Mouse (Mus musculus) limb, embryonic 12.5 days (tissue): ENCODE measurements around the gene Ephx3. TPM values are rescaled to one million over a fixed set of nuclear protein-coding genes. Genes with fewer than 3 reads are reported as not detected.
"Not testable (repeated sequence)": the region's sequence is repeated elsewhere in the genome, so short reads cannot be mapped to it uniquely, and the experiment has no call there.

Experiments used
- ATAC-seq: fragments of 200-750 bp; cut with Nextera tagmentation; 2 replicates; pipeline ENCODE4 v1.8.0; 2017; ENCODE audit warnings: low read depth, moderate TSS enrichment; ENCODE audit not compliant: insufficient number of reproducible peaks, insufficient read depth, low FRiP score, low TSS enrichment
- H3K27ac ChIP-seq: fragments of 300-500 bp; sonication (generic); 2 replicates; pipeline ENCODE4 v1.5.1; 2016; ENCODE audit warnings: mild to moderate bottlenecking, moderate library complexity
- H3K27me3 ChIP-seq: fragments of 300-500 bp; sonication (generic); 2 replicates; pipeline ENCODE4 v1.6.1; 2016; ENCODE audit warnings: mild to moderate bottlenecking, moderate library complexity
- H3K36me3 ChIP-seq: fragments of 300-500 bp; sonication (generic); 2 replicates; pipeline ENCODE4 v1.6.1; 2016; ENCODE audit warnings: mild to moderate bottlenecking, moderate library complexity
- H3K4me1 ChIP-seq: fragments of 300-500 bp; sonication (generic); replicated peaks from 2 replicates; pipeline ENCODE4 v1.6.1; 2016
- H3K4me2 ChIP-seq: fragments of 300-500 bp; sonication (generic); 2 replicates; pipeline ENCODE4 v1.6.1; 2016; ENCODE audit warnings: mild to moderate bottlenecking, moderate library complexity
- H3K4me3 ChIP-seq: fragments of 300-500 bp; sonication (generic); replicated peaks from 2 replicates; pipeline ENCODE4 v1.5.1; 2016; ENCODE audit warnings: mild to moderate bottlenecking
- H3K9ac ChIP-seq: fragments of 300-500 bp; sonication (generic); replicated peaks from 2 replicates; pipeline ENCODE4 v1.6.1; 2016; ENCODE audit warnings: mild to moderate bottlenecking, moderate library complexity
- H3K9me3 ChIP-seq: fragments of 300-500 bp; sonication (generic); 2 replicates; pipeline ENCODE4 v1.6.1; 2016; ENCODE audit warnings: mild to moderate bottlenecking, moderate library complexity
- WGBS: fragments of 180-500 bp; shearing (Covaris S2); methylation state at CpG from one replicate; pipeline ENCODE4 v1.1.7; 2016; 5-methylcytosine and 5-hydroxymethylcytosine counted together
- polyA plus RNA-seq: library from polyadenylated mRNA; unstranded; fragments of >200 nt; fragmentation: Nextera tagmentation; extraction: Ambion mirVana; gene quantifications from 2 replicates; pipeline ENCODE4 v1.2.1, GENCODE M21; 2016

Ephx3 gene
- polyA plus RNA-seq: 0.09 TPM in 1 of 2 replicates, not detected in the other

- H3K27me3 ChIP-seq: peaks cover 28% of the 10 kb centered on the region
- H3K9me3 ChIP-seq: no peaks in the 10 kb centered on the region
- peak within 1 kb of the TSS; percentile 54; the same call in 1 of the 2 replicates for H3K9ac ChIP-seq
- H3K4me1 ChIP-seq: peaks cover 15% of the 10 kb centered on the region
- ATAC-seq: no peak
- peak within 1 kb of the TSS; percentile 83 for H3K4me2 ChIP-seq
- H3K27ac ChIP-seq: no peak within 1 kb of the TSS
- peaks cover 6% of the 10 kb centered on the region; the same call in 1 of the 2 replicates for H3K36me3 ChIP-seq
- WGBS: 6% methylated on average over 42 of the region's 42 CpGs
- H3K4me3 ChIP-seq: peak within 1 kb of the TSS; percentile 43
These were observed at the start of gene Ephx3 for GRCm38 (mm10) chr17:32188863-32189636. Gene Ephx3 (minus strand): TSS chr17:32189549.

- Histone ChIP-seq H3K4me2 (no peak overlapping the region), H3K36me3 (peaks cover 27% of the 10 kb centered on the region), H3K9me3 (no peaks in the 10 kb centered on the region), H3K27ac (no peak overlapping the region), H3K27me3 (no peaks in the 10 kb centered on the region), H3K4me3 (no peak overlapping the region), H3K9ac (no peak overlapping the region), H3K4me1 (peaks cover 12% of the 10 kb centered on the region)
- no peak for ATAC-seq
- WGBS: 42% methylated on average over 1 of the region's 1 CpGs
These were observed 49.2 kb upstream of the Ephx3 start for GRCm38 (mm10) chr17:32238589-32238988.

GRCm38 (mm10) chr17:32235534-32236191 is 46.3 kb upstream of the Ephx3 start:
- peaks cover 12% of the 10 kb centered on the region for H3K4me1 ChIP-seq
- no peaks in the 10 kb centered on the region for H3K9me3 ChIP-seq
- no peaks in the 10 kb centered on the region for H3K27me3 ChIP-seq
- no peak for ATAC-seq
- no peak overlapping the region for H3K4me2 ChIP-seq
- no peak overlapping the region for H3K27ac ChIP-seq
- 64% methylated on average over 5 of the region's 5 CpGs for WGBS
- no peak overlapping the region for H3K9ac ChIP-seq
- no peak overlapping the region for H3K4me3 ChIP-seq
- peaks cover 15% of the 10 kb centered on the region for H3K36me3 ChIP-seq

- no peak overlapping the region for H3K4me3 ChIP-seq
- ATAC-seq: no peak
- H3K4me2 ChIP-seq: no peak overlapping the region
- H3K36me3 ChIP-seq: peaks cover 29% of the 10 kb centered on the region
- H3K4me1 ChIP-seq: peaks cover 12% of the 10 kb centered on the region
- no peak overlapping the region for H3K27ac ChIP-seq
- H3K9ac ChIP-seq: no peak overlapping the region
- H3K9me3 ChIP-seq: no peaks in the 10 kb centered on the region
- no peaks in the 10 kb centered on the region for H3K27me3 ChIP-seq
These were observed 43.8 kb upstream of the Ephx3 start for GRCm38 (mm10) chr17:32233174-32233573.

GRCm38 (mm10) chr17:32229256-32229655 is 39.9 kb upstream of the Ephx3 start:
- no peak for ATAC-seq
- H3K4me2 ChIP-seq: no peak overlapping the region
- H3K4me1 ChIP-seq: no peaks in the 10 kb centered on the region
- no peaks in the 10 kb centered on the region for H3K27me3 ChIP-seq
- H3K36me3 ChIP-seq: peaks cover 60% of the 10 kb centered on the region
- H3K9me3 ChIP-seq: no peaks in the 10 kb centered on the region
- 97% methylated on average over 4 of the region's 4 CpGs for WGBS
- no peak overlapping the region for H3K27ac ChIP-seq
- H3K4me3 ChIP-seq: no peak overlapping the region
- no peak overlapping the region for H3K9ac ChIP-seq

GRCm38 (mm10) chr17:32220873-32221272 is 31.5 kb upstream of the Ephx3 start:
- H3K9me3 ChIP-seq: no peaks in the 10 kb centered on the region
- H3K9ac ChIP-seq: no peak overlapping the region
- H3K27ac ChIP-seq: no peak overlapping the region
- no peak overlapping the region for H3K4me3 ChIP-seq
- ATAC-seq: no peak
- H3K4me2 ChIP-seq: no peak overlapping the region
- H3K27me3 ChIP-seq: no peaks in the 10 kb centered on the region
- WGBS: 68% methylated on average over 3 of the region's 3 CpGs
- peaks cover 96% of the 10 kb centered on the region for H3K36me3 ChIP-seq
- H3K4me1 ChIP-seq: no peaks in the 10 kb centered on the region

- not testable (repeated sequence) for H3K9ac ChIP-seq, H3K4me1 ChIP-seq, H3K4me2 ChIP-seq, H3K9me3 ChIP-seq, H3K27me3 ChIP-seq, H3K27ac ChIP-seq, H3K4me3 ChIP-seq, ATAC-seq
- H3K36me3 ChIP-seq: peaks cover 95% of the 10 kb centered on the region
- WGBS: 75% methylated on average over 4 of the region's 4 CpGs
These were observed 26.2 kb upstream of the Ephx3 start for GRCm38 (mm10) chr17:32215587-32215986.

- not testable (repeated sequence) for H3K27me3 ChIP-seq, H3K4me3 ChIP-seq, H3K9me3 ChIP-seq, H3K4me2 ChIP-seq, H3K27ac ChIP-seq, H3K9ac ChIP-seq, ATAC-seq
- 90% methylated on average over 6 of the region's 6 CpGs for WGBS
- peaks cover 99% of the 10 kb centered on the region for H3K36me3 ChIP-seq
- peaks cover 21% of the 10 kb centered on the region; the same call in 1 of the 2 replicates for H3K4me1 ChIP-seq
These were observed 22.2 kb upstream of the Ephx3 start for GRCm38 (mm10) chr17:32211554-32211953.

- no peaks in the 10 kb centered on the region for H3K27me3 ChIP-seq
- H3K4me2 ChIP-seq: no peak overlapping the region
- peaks cover 21% of the 10 kb centered on the region; the same call in 1 of the 2 replicates for H3K4me1 ChIP-seq
- H3K4me3 ChIP-seq: no peak overlapping the region
- no peaks in the 10 kb centered on the region for H3K9me3 ChIP-seq
- H3K27ac ChIP-seq: no peak overlapping the region
- H3K36me3 ChIP-seq: peaks cover 98% of the 10 kb centered on the region
- no peak overlapping the region for H3K9ac ChIP-seq
- ATAC-seq: no peak
- 66% methylated on average over 3 of the region's 3 CpGs for WGBS
These were observed 20.4 kb upstream of the Ephx3 start for GRCm38 (mm10) chr17:32209752-32210151.

- ATAC-seq: no peak
- H3K36me3 ChIP-seq: peaks cover 98% of the 10 kb centered on the region
- peaks cover 21% of the 10 kb centered on the region; the same call in 1 of the 2 replicates for H3K4me1 ChIP-seq
- H3K4me2 ChIP-seq: no peak overlapping the region
- no peak overlapping the region for H3K4me3 ChIP-seq
- no peak overlapping the region for H3K9ac ChIP-seq
- H3K27me3 ChIP-seq: no peaks in the 10 kb centered on the region
- no peaks in the 10 kb centered on the region for H3K9me3 ChIP-seq
- 60% methylated on average over 6 of the region's 6 CpGs for WGBS
- no peak overlapping the region for H3K27ac ChIP-seq
These were observed 19.8 kb upstream of the Ephx3 start for GRCm38 (mm10) chr17:32209144-32209543.

GRCm38 (mm10) chr17:32207586-32208245 is 18.4 kb upstream of the Ephx3 start:
- H3K4me3 ChIP-seq: no peak overlapping the region
- H3K4me2 ChIP-seq: no peak overlapping the region
- no peaks in the 10 kb centered on the region for H3K27me3 ChIP-seq
- H3K27ac ChIP-seq: peak overlapping the region; percentile 36
- H3K9me3 ChIP-seq: no peaks in the 10 kb centered on the region
- H3K36me3 ChIP-seq: peaks cover 98% of the 10 kb centered on the region
- no peak overlapping the region for H3K9ac ChIP-seq
- WGBS: 70% methylated on average over 5 of the region's 5 CpGs
- H3K4me1 ChIP-seq: peaks cover 21% of the 10 kb centered on the region; the same call in 1 of the 2 replicates
- ATAC-seq: no peak
